Mouse (Mus musculus): ENCODE data around the gene Olfr803. TPM values are rescaled to one million over a fixed set of nuclear protein-coding genes. Genes with fewer than 3 reads are reported as not detected.

Gene Olfr803
- not detected in 2 replicates for polyA plus RNA-seq (2014; fragmentation: Nextera tagmentation; extraction: Ambion mirVana)

- DNase-seq, result no peak
- no peak for TF ChIP-seq CTCF (IDR thresholded peaks at IDR 0.05; ENCODE audit: low read depth)
- H3K4me3 ChIP-seq (ENCODE audit: low read depth, low read length), result no peak within 1 kb of the TSS
- 63% methylated on average over 2 of the region's 2 CpGs for WGBS
- no peak within 1 kb of the TSS for H3K9ac ChIP-seq
- ATAC-seq (ENCODE audit: insufficient read depth), result no peak
- H3K27me3 ChIP-seq (ENCODE audit: insufficient read depth, low read length), result no peaks in the 10 kb centered on the region
- H3K36me3 ChIP-seq (ENCODE audit: insufficient read depth), result no peaks in the 10 kb centered on the region
- no peaks in the 10 kb centered on the region for H3K9me3 ChIP-seq (ENCODE audit: low read depth, low read length)
- no peaks in the 10 kb centered on the region for H3K4me1 ChIP-seq (ENCODE audit: insufficient read depth)
- no peak within 1 kb of the TSS for H3K27ac ChIP-seq (ENCODE audit: low read depth)
- H3K4me2 ChIP-seq, result no peak within 1 kb of the TSS
Measured at GRCm38 (mm10) chr10:129694186-129694585, at the start of gene Olfr803. Gene Olfr803, minus strand, starts transcription at chr10:129694286.

DNA sequence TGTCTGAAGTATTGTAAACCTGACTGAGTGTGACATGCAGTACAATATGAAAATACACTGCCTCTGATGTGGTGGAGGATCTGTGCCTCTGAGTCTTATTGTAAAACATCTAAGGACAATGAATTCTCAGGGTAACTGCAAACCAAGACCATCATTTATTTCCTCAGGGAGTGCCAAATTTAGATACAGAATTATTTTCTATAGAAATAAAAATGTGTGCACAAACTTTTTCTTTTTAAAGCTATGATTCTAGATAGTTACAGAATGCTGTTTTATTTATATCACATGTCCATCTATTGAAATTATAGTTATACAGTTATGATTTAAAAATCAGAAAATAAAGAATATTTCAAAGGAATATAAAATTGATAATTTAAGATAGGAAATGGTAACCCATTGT lies 47.7 kb upstream of the Olfr803 start, which contains the start of gene Olfr806:
Gene Olfr806 (minus strand): TSS at position 101 of the 400 bp plus-strand sequence.
- H3K9me3 ChIP-seq (ENCODE audit: low read depth, low read length), result no peaks in the 10 kb centered on the region
- no peak within 1 kb of the TSS for H3K4me2 ChIP-seq
- no peaks in the 10 kb centered on the region for H3K36me3 ChIP-seq (ENCODE audit: insufficient read depth)
- H3K27me3 ChIP-seq (ENCODE audit: insufficient read depth, low read length), result no peaks in the 10 kb centered on the region
- no peaks in the 10 kb centered on the region for H3K4me1 ChIP-seq (ENCODE audit: insufficient read depth)
- no peak within 1 kb of the TSS for H3K27ac ChIP-seq (ENCODE audit: low read depth)
- no peak within 1 kb of the TSS for H3K4me3 ChIP-seq (ENCODE audit: low read depth, low read length)
- TF ChIP-seq CTCF (IDR thresholded peaks at IDR 0.05; ENCODE audit: low read depth), result no peak
- DNase-seq (no peak), ATAC-seq (ENCODE audit: insufficient read depth) (no peak)
- no peak within 1 kb of the TSS for H3K9ac ChIP-seq

DNA sequence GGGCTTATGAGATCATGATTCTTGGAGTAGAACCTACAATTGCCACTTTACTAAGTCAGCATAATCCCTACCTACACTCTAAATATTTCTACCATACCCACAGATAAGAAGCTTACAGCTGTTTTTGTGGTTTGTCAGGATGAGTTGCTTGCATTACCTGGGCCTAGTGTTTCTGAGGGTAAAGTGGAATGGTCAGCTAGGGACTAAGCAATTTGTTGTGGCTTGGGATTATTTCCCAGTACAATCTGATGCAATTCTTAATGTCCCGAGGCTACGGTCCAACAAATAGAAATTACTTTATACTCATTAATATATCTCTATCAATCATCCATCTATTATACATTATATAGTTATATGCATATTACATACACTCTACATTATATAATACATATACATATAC lies 35.2 kb upstream of the Olfr803 start, which contains the start of gene Olfr805:
Gene Olfr805 (minus strand): TSS at position 101 of the 400 bp plus-strand sequence.
- Histone ChIP-seq H3K9ac (no peak within 1 kb of the TSS), H3K36me3 (ENCODE audit: insufficient read depth) (no peaks in the 10 kb centered on the region), H3K4me3 (ENCODE audit: low read depth, low read length) (no peak within 1 kb of the TSS), H3K27ac (ENCODE audit: low read depth) (no peak within 1 kb of the TSS), H3K4me2 (no peak within 1 kb of the TSS), H3K9me3 (ENCODE audit: low read depth, low read length) (no peaks in the 10 kb centered on the region), H3K4me1 (ENCODE audit: insufficient read depth) (no peaks in the 10 kb centered on the region), H3K27me3 (ENCODE audit: insufficient read depth, low read length) (no peaks in the 10 kb centered on the region)
- no peak for ATAC-seq (ENCODE audit: insufficient read depth)
- no peak for TF ChIP-seq CTCF (IDR thresholded peaks at IDR 0.05; ENCODE audit: low read depth)
- DNase-seq, result no peak
- WGBS, result 88% methylated on average over 2 of the region's 2 CpGs

- Histone ChIP-seq H3K4me2 (no peak within 1 kb of the TSS), H3K27ac (ENCODE audit: low read depth) (no peak within 1 kb of the TSS), H3K4me3 (ENCODE audit: low read depth, low read length) (no peak within 1 kb of the TSS), H3K4me1 (ENCODE audit: insufficient read depth) (no peaks in the 10 kb centered on the region), H3K9ac (no peak within 1 kb of the TSS), H3K36me3 (ENCODE audit: insufficient read depth) (no peaks in the 10 kb centered on the region), H3K9me3 (ENCODE audit: low read depth, low read length) (no peaks in the 10 kb centered on the region), H3K27me3 (ENCODE audit: insufficient read depth, low read length) (no peaks in the 10 kb centered on the region)
- no peak for TF ChIP-seq CTCF (IDR thresholded peaks at IDR 0.05; ENCODE audit: low read depth)
- ATAC-seq (ENCODE audit: insufficient read depth) (no peak), DNase-seq (no peak)
Measured at GRCm38 (mm10) chr10:129702910-129703309, 8.8 kb upstream of the Olfr803 start, which contains the start of gene Olfr804. Gene Olfr804, plus strand, starts transcription at chr10:129703210.

DNA sequence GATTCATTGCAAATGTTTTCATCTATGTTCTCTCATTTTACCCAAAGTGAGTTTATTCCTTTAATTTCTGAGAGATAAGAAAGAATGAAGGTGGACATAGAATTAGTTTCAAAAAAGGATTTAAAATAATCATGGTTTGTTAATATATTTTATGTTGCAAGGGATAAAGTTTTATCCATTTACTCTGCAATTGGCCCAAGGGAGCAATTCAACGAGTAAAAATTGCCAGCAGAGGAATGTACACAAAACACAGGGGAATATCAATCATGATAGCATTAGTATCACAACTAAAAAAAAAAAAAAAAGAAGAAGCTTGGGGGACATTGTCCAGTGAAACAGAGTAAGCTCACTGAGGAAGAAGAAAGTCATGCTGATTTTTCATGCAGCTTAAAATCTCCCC lies 6.0 kb downstream of the Olfr803 start, which contains the start of gene Olfr802:
Gene Olfr802 (minus strand): TSS at position 101 of the 400 bp plus-strand sequence.
- no peak for DNase-seq
- H3K4me2 ChIP-seq, result no peak within 1 kb of the TSS
- WGBS, result 38% methylated on average over 1 of the region's 1 CpGs
- H3K9me3 ChIP-seq (ENCODE audit: low read depth, low read length), result no peaks in the 10 kb centered on the region
- no peak within 1 kb of the TSS for H3K27ac ChIP-seq (ENCODE audit: low read depth)
- no peaks in the 10 kb centered on the region for H3K4me1 ChIP-seq (ENCODE audit: insufficient read depth)
- TF ChIP-seq CTCF (IDR thresholded peaks at IDR 0.05; ENCODE audit: low read depth), result no peak
- H3K36me3 ChIP-seq (ENCODE audit: insufficient read depth), result no peaks in the 10 kb centered on the region
- no peaks in the 10 kb centered on the region for H3K27me3 ChIP-seq (ENCODE audit: insufficient read depth, low read length)
- no peak for ATAC-seq (ENCODE audit: insufficient read depth)
- no peak within 1 kb of the TSS for H3K4me3 ChIP-seq (ENCODE audit: low read depth, low read length)
- H3K9ac ChIP-seq, result no peak within 1 kb of the TSS

DNA sequence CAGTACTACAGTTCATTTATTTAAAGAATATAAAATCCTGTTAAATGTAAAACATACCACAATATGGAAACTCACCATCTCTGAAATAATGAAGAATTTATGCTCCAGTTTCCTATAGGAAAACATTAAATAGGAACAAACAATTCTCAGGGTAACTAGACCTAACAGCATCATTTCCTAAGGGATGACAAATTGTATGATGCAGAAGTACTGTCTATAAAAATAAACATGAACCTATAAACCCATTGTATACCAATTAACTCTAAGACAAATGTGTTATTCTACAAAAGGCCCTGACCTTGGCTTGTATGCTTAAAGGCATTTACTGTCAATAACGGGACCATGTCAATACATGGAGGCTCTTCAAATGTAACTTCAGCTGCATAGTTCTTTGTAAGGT lies 20.3 kb downstream of the Olfr803 start, which contains the start of gene Olfr801:
Gene Olfr801 (minus strand): TSS at position 101 of the 400 bp plus-strand sequence.
- Histone ChIP-seq H3K4me2 (no peak within 1 kb of the TSS), H3K9me3 (ENCODE audit: low read depth, low read length) (no peaks in the 10 kb centered on the region), H3K9ac (no peak within 1 kb of the TSS), H3K36me3 (ENCODE audit: insufficient read depth) (no peaks in the 10 kb centered on the region), H3K4me1 (ENCODE audit: insufficient read depth) (no peaks in the 10 kb centered on the region), H3K4me3 (ENCODE audit: low read depth, low read length) (no peak within 1 kb of the TSS), H3K27me3 (ENCODE audit: insufficient read depth, low read length) (no peaks in the 10 kb centered on the region), H3K27ac (ENCODE audit: low read depth) (no peak within 1 kb of the TSS)
- 67% methylated on average over 1 of the region's 1 CpGs for WGBS
- no peak for TF ChIP-seq CTCF (IDR thresholded peaks at IDR 0.05; ENCODE audit: low read depth)
- ATAC-seq (ENCODE audit: insufficient read depth), result no peak
- DNase-seq, result no peak

DNA sequence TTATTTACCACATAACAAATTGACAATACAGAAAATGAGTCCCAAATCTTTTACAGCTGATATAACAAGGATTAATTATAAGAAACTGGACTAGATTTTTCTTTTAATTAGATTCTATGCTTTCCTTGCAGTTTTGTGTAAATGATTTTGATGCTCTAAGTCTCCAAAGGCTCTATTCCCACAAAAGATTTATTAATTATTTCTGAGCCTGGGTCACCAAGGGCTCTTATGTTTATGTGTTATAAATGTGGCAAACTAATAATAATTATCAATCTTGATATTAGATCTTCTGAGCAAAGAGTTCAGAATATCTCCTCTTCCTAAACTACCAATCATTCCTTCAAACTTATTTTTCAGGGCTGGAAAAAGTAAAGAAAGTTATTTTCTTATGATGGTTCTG lies 36.7 kb downstream of the Olfr803 start, which contains the start of gene Olfr800:
Gene Olfr800 (plus strand): TSS at position 301 of the 400 bp plus-strand sequence.
- ATAC-seq (ENCODE audit: insufficient read depth), result no peak

More for the DNA sequence above, 36.7 kb downstream of the Olfr803 start, which contains the start of gene Olfr800:
- no peak within 1 kb of the TSS for H3K4me2 ChIP-seq
- H3K36me3 ChIP-seq (ENCODE audit: insufficient read depth), result no peaks in the 10 kb centered on the region
- no peak within 1 kb of the TSS for H3K27ac ChIP-seq (ENCODE audit: low read depth)
- no peak for TF ChIP-seq CTCF (IDR thresholded peaks at IDR 0.05; ENCODE audit: low read depth)
- no peaks in the 10 kb centered on the region for H3K27me3 ChIP-seq (ENCODE audit: insufficient read depth, low read length)
- DNase-seq, result no peak
- no peak within 1 kb of the TSS for H3K9ac ChIP-seq
- H3K4me3 ChIP-seq (ENCODE audit: low read depth, low read length), result no peak within 1 kb of the TSS
- H3K9me3 ChIP-seq (ENCODE audit: low read depth, low read length), result no peaks in the 10 kb centered on the region
- H3K4me1 ChIP-seq (ENCODE audit: insufficient read depth), result no peaks in the 10 kb centered on the region

Data from lung, embryonic 14.5 days (tissue).